Mouse (Mus musculus) C2C12 (cell line): Measurements from ENCODE around the gene Slc44a1.

Experiments used
- CTCF ChIP-seq: IDR thresholded peaks from one replicate; pipeline ENCODE4 v1.5.1; 2011; ENCODE audit not compliant: control insufficient read depth, insufficient read depth, insufficient read length
- MYOD1 ChIP-seq: IDR thresholded peaks from one replicate; pipeline ENCODE4 v1.6.1; 2011; ENCODE audit warnings: low read depth; ENCODE audit not compliant: control insufficient read depth, insufficient read length
- USF1 ChIP-seq: IDR thresholded peaks from one replicate; pipeline ENCODE4 v1.6.1; 2011; ENCODE audit warnings: low read depth, mild to moderate bottlenecking, control low read depth, moderate library complexity

- TF ChIP-seq USF1, result no peak
- TF ChIP-seq CTCF, result no peak
- TF ChIP-seq MYOD1, result no peak
These were observed 18.3 kb downstream of the Slc44a1 start for GRCm38 (mm10) chr4:53458503-53458902.
